Mouse (Mus musculus) limb, embryonic 14.5 days (tissue): ENCODE measurements at regions not wholly inside any gene's neighbourhood (a gene's known extent, or its start where the extent isn't known, plus 50 kb on each side); places are given as distances from the start of the nearest gene placed in this dataset.
A peak's percentile ranks its signal among the peaks of the same experiment; 100 is the strongest.

ENCODE experiments used
- ATAC-seq: fragments of 200-750 bp; cut with Nextera tagmentation; 2 replicates; pipeline ENCODE4 v1.8.0; 2017; ENCODE audit warnings: low read depth, moderate number of reproducible peaks, moderate TSS enrichment; ENCODE audit not compliant: low FRiP score
- DNase-seq: peaks from one replicate; pipeline ENCODE4 v3.0.0-alpha.2; 2015; ENCODE audit warnings: low spot score
- H3K27ac ChIP-seq: fragments of 300-500 bp; sonication (generic); replicated peaks from 2 replicates; pipeline ENCODE4 v1.5.1; 2014; ENCODE audit warnings: low read depth, mild to moderate bottlenecking, low read length, moderate library complexity, mixed read lengths
- H3K27me3 ChIP-seq: fragments of 300-500 bp; sonication (generic); 2 replicates; pipeline ENCODE4 v1.6.1; 2014; ENCODE audit warnings: low read length, mixed read lengths; ENCODE audit not compliant: control insufficient read depth, insufficient read depth
- H3K36me3 ChIP-seq: fragments of 300-500 bp; sonication (generic); 2 replicates; pipeline ENCODE4 v1.6.1; 2014; ENCODE audit warnings: mild to moderate bottlenecking, low read length, moderate library complexity, mixed read lengths; ENCODE audit not compliant: control insufficient read depth, insufficient read depth
- H3K4me1 ChIP-seq: fragments of 300-500 bp; sonication (generic); 2 replicates; pipeline ENCODE4 v1.6.1; 2014; ENCODE audit warnings: antibody characterized with exemption, low read length, mixed read lengths; ENCODE audit not compliant: control insufficient read depth, insufficient read depth
- H3K4me2 ChIP-seq: fragments of 300-500 bp; sonication (generic); replicated peaks from 2 replicates; pipeline ENCODE4 v1.6.1; 2014; ENCODE audit warnings: low read depth, mild to moderate bottlenecking, low read length, moderate library complexity; ENCODE audit not compliant: severe bottlenecking
- H3K4me3 ChIP-seq: fragments of 300-500 bp; sonication (generic); replicated peaks from 2 replicates; pipeline ENCODE4 v1.5.1; 2014; ENCODE audit warnings: low read length
- H3K9ac ChIP-seq: fragments of 300-500 bp; sonication (generic); 2 replicates; pipeline ENCODE4 v1.6.1; 2014; ENCODE audit warnings: mild to moderate bottlenecking, low read depth, low read length, moderate library complexity; ENCODE audit not compliant: severe bottlenecking
- H3K9me3 ChIP-seq: fragments of 300-500 bp; sonication (generic); 2 replicates; pipeline ENCODE4 v1.6.1; 2016; ENCODE audit warnings: low read length; ENCODE audit not compliant: control insufficient read depth
- POLR2A ChIP-seq: fragments of 200-500 bp; IDR thresholded peaks from 2 replicates; pipeline ENCODE4 v1.8.0; 2012; ENCODE audit warnings: inconsistent platforms, mild to moderate bottlenecking, moderate library complexity, borderline replicate concordance; ENCODE audit not compliant: insufficient read depth, insufficient read length; ENCODE audit errors: extremely low read depth
- WGBS: fragments of 180-500 bp; shearing (Covaris S2); extraction: QIAGEN DNeasy Blood & Tissue Kit; methylation state at CpG from one replicate; pipeline ENCODE4 v1.1.7; 2014; 5-methylcytosine and 5-hydroxymethylcytosine counted together

DNA sequence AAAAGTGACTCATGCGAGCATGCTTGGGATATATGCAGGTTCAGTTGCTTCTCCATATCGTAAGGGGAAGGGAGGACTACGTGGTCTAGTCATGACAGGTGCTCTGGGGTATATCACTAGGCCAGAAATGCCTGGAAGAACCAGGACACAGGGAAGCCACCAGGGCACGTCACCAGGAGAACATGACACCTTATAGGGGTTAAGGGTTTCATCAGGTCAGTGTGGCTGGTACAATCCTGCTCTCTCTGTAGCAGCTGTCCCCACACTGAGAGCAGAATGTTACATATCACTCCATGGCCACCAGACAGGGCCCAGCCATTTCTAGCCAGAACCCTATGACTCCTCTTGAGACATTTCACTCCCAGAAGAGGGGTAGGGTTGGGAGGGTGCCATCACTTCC is 72.1 kb upstream of the Adpgk start:
- no peaks in the 10 kb centered on the region for H3K4me1 ChIP-seq
- no peak overlapping the region for H3K9ac ChIP-seq
- TF ChIP-seq POLR2A: no peak

DNA sequence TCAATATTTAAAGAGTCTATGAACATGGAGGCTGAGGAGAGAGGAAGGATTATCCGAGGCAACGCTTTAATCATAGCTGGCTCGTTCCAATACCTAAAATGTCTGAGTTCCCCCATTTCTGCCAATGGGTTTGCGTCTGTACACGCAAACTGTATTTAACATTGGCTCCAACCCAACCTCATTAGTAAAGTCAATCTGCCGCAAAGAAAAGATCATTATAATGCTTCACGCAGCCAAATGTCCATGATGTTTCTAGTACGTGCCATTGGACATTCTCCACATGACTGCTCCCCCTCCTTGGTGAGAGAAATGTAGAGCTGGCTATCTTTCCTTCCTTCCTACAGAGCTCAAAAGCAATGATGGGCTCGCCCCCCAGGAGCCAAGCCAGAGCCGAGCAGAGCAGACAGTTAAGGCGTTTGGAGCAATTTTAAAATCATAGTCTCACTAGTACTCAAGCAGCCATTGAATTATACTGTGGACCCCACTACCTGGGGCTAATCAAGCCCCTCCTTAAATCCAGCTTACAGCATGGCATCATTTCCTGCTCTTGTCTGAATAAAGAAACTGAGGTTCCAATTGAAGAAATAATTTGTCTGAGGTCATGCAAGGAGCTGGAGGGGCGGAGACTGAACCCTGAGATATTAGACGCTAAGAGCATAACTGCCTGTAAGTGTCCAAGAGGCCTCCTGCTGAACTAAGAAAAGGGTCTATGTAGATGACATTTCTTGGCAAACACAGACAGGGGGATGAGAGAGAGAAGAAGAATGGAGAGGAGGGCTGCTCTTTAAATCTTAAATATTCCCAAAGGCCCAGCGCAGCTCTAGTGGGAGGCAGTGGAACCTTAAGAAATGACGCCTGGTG is 88.5 kb upstream of the Adpgk start:
- H3K9ac ChIP-seq: no peak overlapping the region
- no peak overlapping the region for H3K27ac ChIP-seq
- WGBS: 74% methylated on average over 15 of the region's 15 CpGs
- no peaks in the 10 kb centered on the region for H3K9me3 ChIP-seq
- H3K4me2 ChIP-seq: no peak overlapping the region
- H3K36me3 ChIP-seq: no peaks in the 10 kb centered on the region
- no peak overlapping the region for H3K4me3 ChIP-seq
- DNase-seq (no peak), ATAC-seq (no peak)
- no peaks in the 10 kb centered on the region for H3K27me3 ChIP-seq
- no peak for TF ChIP-seq POLR2A
- H3K4me1 ChIP-seq: peaks cover 22% of the 10 kb centered on the region

More for the DNA sequence above, 72.1 kb upstream of the Adpgk start:
- DNase-seq (no peak), ATAC-seq (no peak)
- H3K4me3 ChIP-seq: no peak overlapping the region
- H3K9me3 ChIP-seq: no peaks in the 10 kb centered on the region
- no peak overlapping the region for H3K27ac ChIP-seq
- no peaks in the 10 kb centered on the region for H3K27me3 ChIP-seq
- H3K36me3 ChIP-seq: no peaks in the 10 kb centered on the region
- no peak overlapping the region for H3K4me2 ChIP-seq
- WGBS: 78% methylated on average over 4 of the region's 4 CpGs

DNA sequence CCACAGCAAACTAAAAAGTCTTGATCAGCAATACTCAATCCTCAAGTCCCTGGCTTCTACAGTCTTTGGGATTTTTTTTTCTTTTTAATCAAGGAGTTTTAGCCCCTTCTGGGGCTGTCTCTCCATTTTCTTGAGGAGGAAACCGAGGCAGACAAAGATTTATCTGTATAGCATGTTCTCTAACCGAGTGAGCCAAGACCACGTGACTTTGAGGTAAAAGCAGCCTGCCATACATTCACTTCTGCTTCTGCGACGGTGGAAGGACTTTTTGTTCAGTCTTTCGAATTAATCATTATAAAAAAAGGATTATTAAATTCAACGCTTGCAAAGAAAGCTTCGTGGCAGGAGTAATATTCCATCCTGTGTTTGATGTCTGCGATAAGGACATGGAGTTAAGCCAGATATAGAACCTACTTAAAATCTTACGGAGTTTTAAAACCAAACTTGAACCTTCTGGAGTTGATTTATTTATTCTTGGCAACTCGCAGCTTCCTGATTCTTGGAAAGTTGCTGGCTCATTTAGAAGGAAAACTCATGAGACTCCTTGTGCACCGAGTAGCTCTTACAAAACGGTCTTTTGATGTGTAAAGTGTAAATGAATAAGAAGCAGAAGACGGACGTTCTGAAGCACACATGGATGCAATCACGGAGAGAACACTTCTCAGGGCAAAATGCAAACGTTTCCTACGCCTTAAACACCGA is 91.7 kb upstream of the Adpgk start:
- H3K27me3 ChIP-seq: no peaks in the 10 kb centered on the region
- no peaks in the 10 kb centered on the region for H3K9me3 ChIP-seq
- H3K4me3 ChIP-seq: 0 out of 2 replicates have a peak overlapping the region, but pooled peaks have one; percentile 4
- peak overlapping the region; percentile 22; the same call in 1 of the 2 replicates for H3K27ac ChIP-seq
- no peak for TF ChIP-seq POLR2A
- peak; percentile 65 for DNase-seq
- H3K4me2 ChIP-seq: peak overlapping the region; percentile 16; the same call in 1 of the 2 replicates
- H3K36me3 ChIP-seq: no peaks in the 10 kb centered on the region
- 23% methylated on average over 19 of the region's 19 CpGs for WGBS
- H3K4me1 ChIP-seq: peaks cover 22% of the 10 kb centered on the region
- no peak overlapping the region for H3K9ac ChIP-seq
- ATAC-seq: peak; percentile 67

DNA sequence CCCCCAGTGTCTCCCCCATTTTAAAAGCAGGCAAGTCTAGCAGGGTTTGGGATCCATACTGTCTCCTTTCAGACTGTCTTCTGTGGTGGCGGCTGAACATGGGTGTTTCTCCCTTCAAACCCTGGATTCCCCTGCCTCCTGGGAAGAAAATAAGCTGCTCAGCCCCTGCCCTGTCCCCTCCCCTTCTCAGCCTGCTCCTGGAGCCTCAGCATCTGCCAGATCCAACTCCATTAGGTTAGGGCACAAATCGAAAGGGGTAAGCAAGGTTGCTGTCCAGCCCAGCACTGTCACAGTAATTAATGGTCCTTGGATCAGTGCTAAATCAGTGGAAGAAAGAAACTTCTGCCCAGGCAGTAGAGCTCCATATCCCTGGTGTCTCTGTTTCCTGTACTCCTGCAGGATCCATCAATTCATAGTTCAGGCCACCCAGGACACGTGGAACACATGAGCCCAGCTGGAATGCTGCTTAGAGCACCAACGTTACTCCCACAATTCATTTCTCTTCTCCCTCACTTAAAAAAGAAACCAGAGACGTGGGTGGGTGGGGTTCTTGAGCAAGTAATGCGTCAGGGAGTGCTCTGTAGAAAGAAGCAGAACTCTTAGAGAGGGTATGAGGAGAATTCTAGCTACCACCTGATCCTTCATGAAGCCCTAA is 93.0 kb upstream of the Adpgk start:
- H3K4me2 ChIP-seq: no peak overlapping the region
- no peaks in the 10 kb centered on the region for H3K36me3 ChIP-seq
- peak; percentile 38 for DNase-seq
- no peak overlapping the region for H3K27ac ChIP-seq
- H3K4me3 ChIP-seq: no peak overlapping the region
- H3K9ac ChIP-seq: no peak overlapping the region
- TF ChIP-seq POLR2A: no peak
- no peak for ATAC-seq
- no peaks in the 10 kb centered on the region for H3K9me3 ChIP-seq
- H3K4me1 ChIP-seq: peaks cover 22% of the 10 kb centered on the region
- H3K27me3 ChIP-seq: no peaks in the 10 kb centered on the region
- 27% methylated on average over 6 of the region's 6 CpGs for WGBS

DNA sequence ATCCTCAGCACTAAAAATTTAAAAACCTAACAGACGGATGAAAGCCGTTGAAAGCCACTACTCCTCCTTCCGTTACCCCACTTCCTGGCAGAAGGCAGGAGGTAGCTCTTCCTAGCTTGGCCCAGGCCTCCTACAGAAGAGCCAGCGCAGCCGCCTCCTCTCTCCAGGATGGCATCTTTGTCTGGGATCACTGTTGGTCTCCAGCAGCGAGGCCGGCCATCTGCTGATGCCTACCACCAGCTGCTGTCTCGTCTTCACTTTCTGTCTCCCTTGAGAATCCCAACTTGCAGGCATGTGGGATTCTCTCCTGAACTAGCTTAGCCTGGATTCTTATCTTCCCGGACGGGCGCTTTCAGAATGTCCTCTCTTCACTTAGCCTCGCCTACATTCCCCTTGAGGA is 93.9 kb upstream of the Adpgk start:
- Histone ChIP-seq H3K4me2 (no peak overlapping the region), H3K9me3 (no peaks in the 10 kb centered on the region), H3K4me3 (no peak overlapping the region), H3K27me3 (no peaks in the 10 kb centered on the region), H3K9ac (no peak overlapping the region), H3K4me1 (peaks cover 22% of the 10 kb centered on the region), H3K27ac (no peak overlapping the region), H3K36me3 (no peaks in the 10 kb centered on the region)
- no peak for TF ChIP-seq POLR2A
- DNase-seq: no peak
- WGBS: 77% methylated on average over 12 of the region's 12 CpGs
- ATAC-seq: no peak
